Mouse (Mus musculus) ES-E14 (cell line): ENCODE measurements at regions not wholly inside any gene's neighbourhood (a gene's known extent, or its start where the extent isn't known, plus 50 kb on each side); places are given as distances from the start of the nearest gene placed in this dataset.

Experiments used
- DNase-seq: peaks from one replicate; pipeline ENCODE4 v3.0.0-alpha.2; 2013; ENCODE audit warnings: low read depth, low spot score
- H3K27ac ChIP-seq: 2 replicates; pipeline ENCODE4 v1.5.1; 2012; ENCODE audit warnings: low read depth, mild to moderate bottlenecking, low read length, moderate library complexity, mixed read lengths; ENCODE audit not compliant: poor library complexity, insufficient read depth, severe bottlenecking
- H3K36me3 ChIP-seq: 2 replicates; pipeline ENCODE4 v1.6.1; 2012; ENCODE audit warnings: mild to moderate bottlenecking, low read length, moderate library complexity, mixed read lengths; ENCODE audit not compliant: control insufficient read depth, poor library complexity, insufficient read depth, severe bottlenecking
- H3K4me1 ChIP-seq, 2 experiments: fragments of 150-350 bp in 1 of 2; sonication (generic) in 1 of 2; 2 replicates each; pipeline ENCODE4 v1.6.1; 2012; ENCODE audit warnings: low read length in 2 of 2, mild to moderate bottlenecking in 1 of 2, mixed read lengths in 1 of 2; ENCODE audit not compliant: control insufficient read depth in 2 of 2, insufficient read depth in 2 of 2, poor library complexity in 1 of 2
- H3K4me3 ChIP-seq, 2 experiments: fragments of 150-350 bp in 1 of 2; sonication (generic) in 1 of 2; 2 replicates each; pipeline ENCODE4 v1.5.1; 2012; ENCODE audit warnings: low read length in 2 of 2, low read depth in 1 of 2, mild to moderate bottlenecking in 1 of 2, mixed read lengths in 1 of 2; ENCODE audit not compliant: insufficient read depth in 1 of 2, poor library complexity in 1 of 2, severe bottlenecking in 1 of 2
- H3K9ac ChIP-seq: 2 replicates; pipeline ENCODE4 v1.6.1; 2012; ENCODE audit warnings: low read depth, mild to moderate bottlenecking, low read length, mixed read lengths; ENCODE audit not compliant: poor library complexity, insufficient read depth, severe bottlenecking
- H3K9me3 ChIP-seq: fragments of 150-350 bp; sonication (generic); 2 replicates; pipeline ENCODE4 v1.6.1; 2012; ENCODE audit warnings: low read depth, mild to moderate bottlenecking, low read length; ENCODE audit not compliant: control insufficient read depth, insufficient read depth
- CHD2 ChIP-seq: IDR thresholded peaks from 2 replicates; pipeline ENCODE4 v1.6.1; 2014; ENCODE audit warnings: mild to moderate bottlenecking, low read depth, low read length, inconsistent platforms
- HCFC1 ChIP-seq: IDR thresholded peaks from 2 replicates; pipeline ENCODE4 v1.6.1; 2012; ENCODE audit warnings: low read length, inconsistent platforms, borderline replicate concordance; ENCODE audit not compliant: insufficient read depth
- MAFK ChIP-seq: IDR thresholded peaks from 2 replicates; pipeline ENCODE4 v1.6.1; 2014; ENCODE audit warnings: mild to moderate bottlenecking, low read depth, low read length, inconsistent platforms; ENCODE audit not compliant: insufficient read depth
- ZC3H11A ChIP-seq: IDR thresholded peaks from 2 replicates; pipeline ENCODE4 v1.6.1; 2012; ENCODE audit warnings: low read depth, mild to moderate bottlenecking, inconsistent platforms, low read length, borderline replicate concordance
- ZNF384 ChIP-seq: IDR thresholded peaks from 2 replicates; pipeline ENCODE4 v1.6.1; 2012; ENCODE audit warnings: low read depth, low read length, inconsistent platforms
- in situ Hi-C, 2 experiments: fragments of 600-800 bp; cut with MboI; formaldehyde crosslinking; loops; one replicate each; pipeline ENCODE4 v1.15.1; 2025; ENCODE audit warnings: low sequenced_read_pairs in 2 of 2, inconsistent platforms in 1 of 2; ENCODE audit not compliant: unreplicated experiment in 2 of 2

- no peaks in the 10 kb centered on the region for H3K4me1 ChIP-seq
- H3K4me3 ChIP-seq, result no peak overlapping the region
- H3K9me3 ChIP-seq, result no peaks in the 10 kb centered on the region
- H3K36me3 ChIP-seq, result no peaks in the 10 kb centered on the region
- TF ChIP-seq ZNF384 (no peak), HCFC1 (no peak), CHD2 (no peak), ZC3H11A (no peak), MAFK (no peak)
- in situ Hi-C loops, result no loop called here
- no peak overlapping the region for H3K9ac ChIP-seq
- no peak overlapping the region for H3K27ac ChIP-seq
- no peak for DNase-seq
Observed at GRCm38 (mm10) chr8:90536196-90536640, 188.1 kb upstream of the Tox3 start.

GRCm38 (mm10) chr8:90535515-90536156 is 187.5 kb upstream of the Tox3 start:
- Histone ChIP-seq H3K4me3 (no peak overlapping the region), H3K9ac (no peak overlapping the region), H3K27ac (no peak overlapping the region), H3K4me1 (no peaks in the 10 kb centered on the region), H3K36me3 (no peaks in the 10 kb centered on the region), H3K9me3 (no peaks in the 10 kb centered on the region)
- in situ Hi-C loops, result no loop called here
- DNase-seq, result no peak
- TF ChIP-seq ZNF384, result no peak
- TF ChIP-seq HCFC1, result no peak
- TF ChIP-seq CHD2, result no peak
- TF ChIP-seq MAFK, result no peak
- TF ChIP-seq ZC3H11A, result no peak

GRCm38 (mm10) chr8:90521393-90521792 is 173.2 kb upstream of the Tox3 start:
- no peak for TF ChIP-seq ZC3H11A
- no peak for TF ChIP-seq MAFK
- no peak for TF ChIP-seq HCFC1
- no peak for TF ChIP-seq CHD2
- no peak for TF ChIP-seq ZNF384
- no peak overlapping the region for H3K27ac ChIP-seq
- in situ Hi-C loops, result no loop called here

GRCm38 (mm10) chr8:90520186-90520585 is 172.0 kb upstream of the Tox3 start:
- TF ChIP-seq HCFC1, result no peak
- TF ChIP-seq ZC3H11A, result no peak
- TF ChIP-seq MAFK, result no peak
- TF ChIP-seq ZNF384, result no peak
- no peak for TF ChIP-seq CHD2
- Histone ChIP-seq H3K27ac (no peak overlapping the region), H3K4me1 (no peaks in the 10 kb centered on the region), H3K9me3 (no peaks in the 10 kb centered on the region), H3K36me3 (no peaks in the 10 kb centered on the region), H3K9ac (no peak overlapping the region), H3K4me3 (no peak overlapping the region)
- in situ Hi-C loops, result no loop called here
- peak; percentile 11 for DNase-seq

More at GRCm38 (mm10) chr8:90521393-90521792, 173.2 kb upstream of the Tox3 start:
- Histone ChIP-seq H3K9me3 (no peaks in the 10 kb centered on the region), H3K9ac (no peak overlapping the region), H3K4me3 (no peak overlapping the region), H3K36me3 (no peaks in the 10 kb centered on the region), H3K4me1 (no peaks in the 10 kb centered on the region)
- no peak for DNase-seq

- Histone ChIP-seq H3K9ac (no peak overlapping the region), H3K36me3 (no peaks in the 10 kb centered on the region), H3K27ac (no peak overlapping the region), H3K4me1 (no peaks in the 10 kb centered on the region), H3K4me3 (no peak overlapping the region), H3K9me3 (no peaks in the 10 kb centered on the region)
- no peak for DNase-seq
- no peak for TF ChIP-seq ZNF384
- no peak for TF ChIP-seq MAFK
- in situ Hi-C loops, result no loop called here
Observed at GRCm38 (mm10) chr8:90519567-90519966, 171.4 kb upstream of the Tox3 start.
